Mouse (Mus musculus): ENCODE data around the gene Dixdc1. TPM values are rescaled to one million over a fixed set of nuclear protein-coding genes. Genes with fewer than 3 reads are reported as not detected.
A peak's percentile ranks its signal among the peaks of the same experiment; 100 is the strongest.

Gene Dixdc1
- polyA plus RNA-seq, 1 experiment from 2014 or later = 3.7 TPM

DNA sequence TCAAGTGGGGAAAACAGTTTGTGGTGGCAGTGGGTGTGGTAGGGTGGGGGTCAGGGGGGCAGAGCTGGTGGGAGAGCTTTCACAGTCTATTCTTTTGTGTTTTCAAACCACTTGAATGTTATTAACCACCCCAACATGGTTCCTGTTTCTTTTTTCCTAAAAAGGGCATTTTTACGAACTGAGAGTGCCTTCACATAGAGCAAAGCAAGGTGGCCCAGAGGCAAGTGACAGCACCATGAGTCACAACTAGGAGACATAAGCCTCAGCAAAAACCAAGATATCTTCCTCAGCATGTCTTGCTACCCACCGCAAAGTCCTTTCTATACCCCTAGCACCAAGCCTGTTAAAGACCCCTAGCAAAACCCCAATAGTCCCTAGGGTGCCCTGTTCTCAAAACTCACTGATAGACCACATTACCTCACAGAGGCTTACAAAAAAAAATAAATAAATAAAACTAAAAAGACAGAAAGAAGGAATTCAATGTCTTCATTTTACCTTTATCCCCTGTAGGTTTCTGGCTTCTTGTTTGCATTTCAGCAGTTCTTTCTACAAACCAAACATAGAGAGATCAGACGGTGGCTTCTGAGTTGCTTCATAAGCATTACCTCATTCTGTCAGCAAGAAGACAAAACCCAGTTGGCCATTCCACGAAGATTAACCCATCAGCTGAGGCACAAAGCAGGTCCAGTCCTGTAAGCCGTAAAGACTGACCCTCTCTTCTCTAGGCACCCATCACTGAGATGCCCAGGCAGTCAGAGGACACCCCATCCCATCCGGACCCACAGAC lies 52.3 kb downstream of the Dixdc1 start:
- H3K27me3 ChIP-seq (ENCODE audit: insufficient read depth, low read length) = no peaks in the 10 kb centered on the region
- no peaks in the 10 kb centered on the region; the same call in 1 of the 2 replicates for H3K36me3 ChIP-seq (replicated peaks; ENCODE audit: insufficient read depth, low read length)
- ATAC-seq = peak; percentile 74
- DNase-seq = no peak
- WGBS (ENCODE audit: insufficient replicate concordance) = 55% methylated on average over 6 of the region's 6 CpGs
- no peaks in the 10 kb centered on the region; the same call in 1 of the 2 replicates for H3K4me1 ChIP-seq (ENCODE audit: insufficient read depth)
- H3K4me2 ChIP-seq (ENCODE audit: low read depth, low read length) = peak overlapping the region; percentile 38
- H3K9ac ChIP-seq (replicated peaks) = no peak overlapping the region
- TF ChIP-seq EP300 (IDR thresholded peaks at IDR 0.05; ENCODE audit: low read depth) = 0 out of 2 replicates have a peak, but pooled peaks have one; percentile 19
- TF ChIP-seq CTCF (IDR thresholded peaks at IDR 0.05; ENCODE audit: low read depth) = no peak
- H3K27ac ChIP-seq (ENCODE audit: low read depth) = peak overlapping the region; percentile 85
- H3K9me3 ChIP-seq (ENCODE audit: low read length) = no peaks in the 10 kb centered on the region
- H3K4me3 ChIP-seq (ENCODE audit: low read depth, low read length) = no peak overlapping the region

DNA sequence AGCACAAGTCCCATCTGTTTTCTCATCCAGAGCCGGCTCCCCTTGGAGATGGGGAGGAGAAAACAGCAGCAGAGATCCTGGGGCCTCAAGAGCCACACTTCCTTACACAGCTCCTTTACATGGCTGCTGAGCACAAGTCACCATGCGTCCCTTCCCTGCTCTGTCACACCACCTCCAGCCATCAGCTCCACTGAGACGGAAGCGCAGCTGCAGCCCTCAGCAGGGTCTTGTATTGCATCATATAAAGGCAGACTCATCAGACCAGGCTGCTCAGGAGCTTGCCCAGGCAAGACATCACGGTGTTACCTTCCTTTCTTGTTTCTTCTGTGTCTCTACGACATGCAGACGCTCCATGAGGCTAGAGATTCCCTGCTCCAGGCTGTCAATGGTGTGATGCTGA lies 57.6 kb downstream of the Dixdc1 start:
- no peak for ATAC-seq

DNA sequence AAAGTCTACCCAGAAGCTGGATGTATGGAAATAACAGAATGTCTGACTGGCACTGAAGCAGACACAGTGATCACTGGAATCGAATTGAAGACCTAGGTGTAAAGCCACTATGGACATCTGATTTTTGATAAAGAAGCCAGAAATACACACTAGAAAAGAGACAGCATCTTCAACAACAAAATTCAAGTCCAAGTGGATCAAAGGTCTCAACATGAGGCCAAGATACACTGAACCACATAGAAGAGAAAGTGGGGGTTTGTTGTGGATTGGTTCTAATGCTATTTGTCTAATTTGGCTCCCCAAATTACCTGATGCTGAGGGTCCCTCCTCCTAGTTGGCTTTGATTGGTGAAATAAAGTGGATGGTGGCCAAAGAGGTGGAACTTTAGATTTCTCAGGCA lies 59.9 kb downstream of the Dixdc1 start:
- Histone ChIP-seq H3K36me3 (replicated peaks; ENCODE audit: insufficient read depth, low read length) (peaks cover 11% of the 10 kb centered on the region), H3K4me3 (ENCODE audit: low read depth, low read length) (no peak overlapping the region), H3K4me2 (ENCODE audit: low read depth, low read length) (no peak overlapping the region), H3K27ac (ENCODE audit: low read depth) (no peak overlapping the region), H3K9me3 (ENCODE audit: low read length) (no peaks in the 10 kb centered on the region), H3K4me1 (ENCODE audit: insufficient read depth) (no peaks in the 10 kb centered on the region), H3K9ac (replicated peaks) (no peak overlapping the region), H3K27me3 (ENCODE audit: insufficient read depth, low read length) (no peaks in the 10 kb centered on the region)
- no peak for DNase-seq
- 74% methylated on average over 1 of the region's 1 CpGs for WGBS (ENCODE audit: insufficient replicate concordance)
- no peak for TF ChIP-seq CTCF (IDR thresholded peaks at IDR 0.05; ENCODE audit: low read depth)
- TF ChIP-seq EP300 (IDR thresholded peaks at IDR 0.05; ENCODE audit: low read depth) = no peak
- no peak for ATAC-seq

More for the DNA sequence above, 57.6 kb downstream of the Dixdc1 start:
- Histone ChIP-seq H3K9ac (replicated peaks) (no peak overlapping the region), H3K4me2 (ENCODE audit: low read depth, low read length) (no peak overlapping the region), H3K4me1 (ENCODE audit: insufficient read depth) (no peaks in the 10 kb centered on the region; the same call in 1 of the 2 replicates), H3K27ac (ENCODE audit: low read depth) (no peak overlapping the region), H3K36me3 (replicated peaks; ENCODE audit: insufficient read depth, low read length) (peaks cover 11% of the 10 kb centered on the region), H3K4me3 (ENCODE audit: low read depth, low read length) (no peak overlapping the region), H3K27me3 (ENCODE audit: insufficient read depth, low read length) (no peaks in the 10 kb centered on the region), H3K9me3 (ENCODE audit: low read length) (no peaks in the 10 kb centered on the region)
- 58% methylated on average over 7 of the region's 7 CpGs for WGBS (ENCODE audit: insufficient replicate concordance)
- TF ChIP-seq EP300 (IDR thresholded peaks at IDR 0.05; ENCODE audit: low read depth) (no peak), CTCF (IDR thresholded peaks at IDR 0.05; ENCODE audit: low read depth) (no peak)
- DNase-seq = no peak

- Histone ChIP-seq H3K9ac (replicated peaks) (no peak overlapping the region), H3K9me3 (ENCODE audit: low read length) (no peaks in the 10 kb centered on the region), H3K27ac (ENCODE audit: low read depth) (no peak overlapping the region), H3K4me3 (ENCODE audit: low read depth, low read length) (no peak overlapping the region), H3K4me1 (ENCODE audit: insufficient read depth) (no peaks in the 10 kb centered on the region), H3K36me3 (replicated peaks; ENCODE audit: insufficient read depth, low read length) (no peaks in the 10 kb centered on the region), H3K27me3 (ENCODE audit: insufficient read depth, low read length) (no peaks in the 10 kb centered on the region), H3K4me2 (ENCODE audit: low read depth, low read length) (no peak overlapping the region)
- no peak for ATAC-seq
- DNase-seq = no peak
- TF ChIP-seq CTCF (IDR thresholded peaks at IDR 0.05; ENCODE audit: low read depth) (peak; percentile 45), EP300 (IDR thresholded peaks at IDR 0.05; ENCODE audit: low read depth) (no peak)
- WGBS (ENCODE audit: insufficient replicate concordance) = 12% methylated on average over 1 of the region's 1 CpGs
Observed at GRCm38 (mm10) chr9:50674771-50675170, 64.5 kb downstream of the Dixdc1 start.

GRCm38 (mm10) chr9:50670690-50671089 lies 68.6 kb downstream of the Dixdc1 start:
- TF ChIP-seq EP300 (IDR thresholded peaks at IDR 0.05; ENCODE audit: low read depth) = no peak
- peak; percentile 88 for TF ChIP-seq CTCF (IDR thresholded peaks at IDR 0.05; ENCODE audit: low read depth)
- no peaks in the 10 kb centered on the region for H3K9me3 ChIP-seq (ENCODE audit: low read length)
- WGBS (ENCODE audit: insufficient replicate concordance) = 20% methylated on average over 5 of the region's 5 CpGs
- no peaks in the 10 kb centered on the region for H3K27me3 ChIP-seq (ENCODE audit: insufficient read depth, low read length)
- 0 out of 2 replicates have a peak, but pooled peaks cover 3% of the 10 kb centered on the region for H3K4me1 ChIP-seq (ENCODE audit: insufficient read depth)
- H3K36me3 ChIP-seq (replicated peaks; ENCODE audit: insufficient read depth, low read length) = no peaks in the 10 kb centered on the region
- no peak overlapping the region for H3K27ac ChIP-seq (ENCODE audit: low read depth)
- no peak overlapping the region for H3K9ac ChIP-seq (replicated peaks)
- DNase-seq (peak; percentile 57), ATAC-seq (peak; percentile 69; the same call in 1 of the 2 replicates)
- no peak overlapping the region for H3K4me2 ChIP-seq (ENCODE audit: low read depth, low read length)
- no peak overlapping the region for H3K4me3 ChIP-seq (ENCODE audit: low read depth, low read length)

DNA sequence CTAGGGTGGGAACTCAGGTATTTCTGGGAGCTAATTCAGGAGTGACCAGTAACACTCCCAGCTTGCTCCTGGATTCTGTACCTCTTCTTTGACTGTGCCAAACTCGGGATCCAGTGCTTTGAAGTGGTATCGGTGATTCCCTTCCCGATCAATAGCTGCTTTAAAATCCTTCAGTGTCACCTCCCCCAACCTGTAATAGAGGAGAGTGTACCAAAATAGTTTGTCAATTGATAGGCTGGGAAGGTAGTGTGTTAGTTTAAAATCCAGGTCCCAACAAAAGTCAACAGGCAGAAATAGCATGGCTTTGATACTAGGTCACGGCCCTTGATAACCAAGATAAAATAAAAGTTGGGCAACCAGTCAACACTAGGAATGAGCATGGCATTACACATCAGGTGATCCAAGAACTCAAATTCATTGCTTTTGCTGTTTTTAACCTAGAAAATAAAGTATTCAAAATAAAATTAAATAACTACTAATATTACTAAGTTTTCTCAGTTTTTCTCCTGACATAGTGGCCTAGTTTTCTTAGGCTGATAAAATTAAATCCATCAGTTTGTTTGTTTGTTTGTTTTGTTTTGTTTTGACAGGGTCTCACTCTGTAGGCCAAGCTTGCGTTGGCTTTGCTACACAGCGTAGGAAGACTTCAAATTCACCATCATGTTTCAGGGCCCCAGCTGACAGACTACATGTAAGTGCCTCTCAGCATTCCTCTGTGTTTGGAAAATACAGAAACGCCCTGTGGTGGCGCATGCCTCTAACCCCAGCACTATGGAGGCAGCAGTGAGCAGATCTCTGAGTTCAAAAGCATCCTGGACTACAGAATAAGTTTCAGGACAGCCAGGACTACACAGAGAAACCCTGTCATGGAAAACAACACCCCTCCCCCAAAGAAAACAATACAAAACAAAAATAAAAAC lies 71.5 kb downstream of the Dixdc1 start:
- TF ChIP-seq CTCF (IDR thresholded peaks at IDR 0.05; ENCODE audit: low read depth) (no peak), EP300 (IDR thresholded peaks at IDR 0.05; ENCODE audit: low read depth) (no peak)
- peak; percentile 67 for ATAC-seq
- H3K36me3 ChIP-seq (replicated peaks; ENCODE audit: insufficient read depth, low read length) = no peaks in the 10 kb centered on the region
- H3K4me3 ChIP-seq (ENCODE audit: low read depth, low read length) = no peak overlapping the region
- H3K9me3 ChIP-seq (ENCODE audit: low read length) = no peaks in the 10 kb centered on the region
- no peak overlapping the region for H3K4me2 ChIP-seq (ENCODE audit: low read depth, low read length)
- H3K27ac ChIP-seq (ENCODE audit: low read depth) = peak overlapping the region; percentile 12; the same call in 1 of the 2 replicates
- H3K27me3 ChIP-seq (ENCODE audit: insufficient read depth, low read length) = no peaks in the 10 kb centered on the region
- no peak overlapping the region for H3K9ac ChIP-seq (replicated peaks)
- WGBS (ENCODE audit: insufficient replicate concordance) = 61% methylated on average over 8 of the region's 8 CpGs
- H3K4me1 ChIP-seq (ENCODE audit: insufficient read depth) = 0 out of 2 replicates have a peak, but pooled peaks cover 3% of the 10 kb centered on the region
- no peak for DNase-seq

Data from liver, postnatal 0 days (tissue).